Mouse (Mus musculus): ENCODE measurements around the gene Cyb5b. TPM values are rescaled to one million over a fixed set of nuclear protein-coding genes. Genes with fewer than 3 reads are reported as not detected.
A peak's percentile ranks its signal among the peaks of the same experiment; 100 is the strongest.

Cyb5b gene
- total and polyA plus RNA-seq, 3 experiments: 33.2 to 41.1 (median 38.8) TPM

DNA sequence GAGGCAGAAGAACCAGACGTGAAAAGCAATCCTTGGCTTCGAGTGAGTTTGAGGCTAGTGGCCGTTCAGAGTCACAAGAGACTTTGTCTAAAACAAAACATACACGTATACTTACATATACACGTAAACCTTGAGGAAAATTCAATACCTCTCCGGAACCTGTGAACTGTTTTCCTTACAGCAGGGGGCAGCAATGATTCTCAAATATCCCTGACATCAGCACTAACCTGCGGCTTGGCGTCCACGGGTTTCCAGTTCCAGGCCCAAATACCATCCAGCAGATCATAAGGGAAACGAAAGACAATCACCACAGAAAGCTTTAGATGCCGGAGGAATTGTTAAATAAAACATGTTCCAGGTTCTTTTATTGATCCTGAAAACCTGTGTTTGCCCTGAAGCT, 34.4 kb upstream of the Cyb5b start:
- Histone ChIP-seq H3K4me3 (no peak overlapping the region), H3K9ac (ENCODE audit: low read depth, low read length) (peak overlapping the region; percentile 51; the same call in 1 of the 2 replicates), H3K79me2 (replicated peaks; ENCODE audit: control insufficient read depth, insufficient read depth, low read length) (no peaks in the 10 kb centered on the region), H3K36me3 (ENCODE audit: control insufficient read depth, insufficient read depth, low read length) (no peaks in the 10 kb centered on the region), H3K4me1 (ENCODE audit: control insufficient read depth, insufficient read depth, low read length) (peaks cover 3% of the 10 kb centered on the region), H3K27me3 (ENCODE audit: control insufficient read depth, insufficient read depth, low read length) (no peaks in the 10 kb centered on the region), H3K27ac (no peak overlapping the region; the same call in 1 of the 2 replicates)
- TF ChIP-seq POLR2A (IDR thresholded peaks at IDR 0.05; ENCODE audit: insufficient read depth, low read depth, low read length) (no peak), CTCF (IDR thresholded peaks at IDR 0.05) (peak; percentile 86), EP300 (IDR thresholded peaks at IDR 0.05; ENCODE audit: insufficient read depth, low read depth, low read length) (peak; percentile 82)
- DNase-seq: peak; percentile 77 to 78
- 7% methylated on average over 11 of the region's 11 CpGs for WGBS
- intact Hi-C loops (cut with DNase I): loop anchor here (1.0 to 10.0 kb wide), 4 partner anchors 35 to 208 kb away; partner anchors contain the start of genes Cyb5b and Nfat5

DNA sequence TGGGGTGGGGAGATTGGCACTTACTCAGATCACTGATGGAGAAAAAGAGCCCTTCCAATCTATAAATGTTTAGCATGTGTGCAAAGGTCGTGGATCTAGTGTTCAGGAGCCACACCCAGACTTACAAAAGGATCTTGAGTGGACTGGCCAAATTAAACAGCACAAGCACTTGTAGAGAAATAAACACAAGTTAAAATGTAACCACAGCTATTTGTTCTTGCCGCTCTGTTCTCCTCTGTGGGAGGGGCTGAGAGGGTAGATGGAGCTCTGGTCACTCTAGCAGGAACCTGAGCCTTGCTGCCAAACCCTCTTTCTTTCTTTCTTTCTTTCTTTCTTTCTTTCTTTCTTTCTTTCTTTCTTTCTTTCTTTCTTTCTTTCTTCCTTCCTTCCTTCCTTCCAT, 33.4 kb upstream of the Cyb5b start:
- Histone ChIP-seq H3K4me1 (ENCODE audit: control insufficient read depth, insufficient read depth, low read length) (peaks cover 3% of the 10 kb centered on the region), H3K27me3 (ENCODE audit: control insufficient read depth, insufficient read depth, low read length) (no peaks in the 10 kb centered on the region), H3K9ac (ENCODE audit: low read depth, low read length) (no peak overlapping the region), H3K27ac (no peak overlapping the region), H3K79me2 (replicated peaks; ENCODE audit: control insufficient read depth, insufficient read depth, low read length) (no peaks in the 10 kb centered on the region), H3K4me3 (no peak overlapping the region), H3K36me3 (ENCODE audit: control insufficient read depth, insufficient read depth, low read length) (no peaks in the 10 kb centered on the region)
- WGBS: 47% methylated on average over 2 of the region's 2 CpGs
- no peak for DNase-seq
- no peak for TF ChIP-seq CTCF (IDR thresholded peaks at IDR 0.05)
- TF ChIP-seq EP300 (IDR thresholded peaks at IDR 0.05; ENCODE audit: insufficient read depth, low read depth, low read length): no peak
- intact Hi-C loops (cut with DNase I): loop anchor here (2.0 to 10.0 kb wide), 3 partner anchors 34 to 178 kb away; partner anchors contain the start of genes Cyb5b and Nfat5

GRCm38 (mm10) chr8:107118803-107119233, 31.6 kb upstream of the Cyb5b start:
- Histone ChIP-seq H3K27me3 (ENCODE audit: control insufficient read depth, insufficient read depth, low read length) (no peaks in the 10 kb centered on the region), H3K27ac (peak overlapping the region; percentile 75), H3K4me1 (ENCODE audit: control insufficient read depth, insufficient read depth, low read length) (peaks cover 3% of the 10 kb centered on the region), H3K4me3 (no peak overlapping the region), H3K9ac (ENCODE audit: low read depth, low read length) (no peak overlapping the region), H3K79me2 (replicated peaks; ENCODE audit: control insufficient read depth, insufficient read depth, low read length) (no peaks in the 10 kb centered on the region), H3K36me3 (ENCODE audit: control insufficient read depth, insufficient read depth, low read length) (no peaks in the 10 kb centered on the region)
- 32% methylated on average over 7 of the region's 7 CpGs for WGBS
- intact Hi-C loops (cut with DNase I): loop anchor here (1.0 to 10.0 kb wide), 2 partner anchors 20 to 176 kb away; partner anchors contain the start of gene Nfat5
- TF ChIP-seq EP300 (IDR thresholded peaks at IDR 0.05; ENCODE audit: insufficient read depth, low read depth, low read length) (no peak), CTCF (IDR thresholded peaks at IDR 0.05) (no peak), POLR2A (IDR thresholded peaks at IDR 0.05; ENCODE audit: insufficient read depth, low read depth, low read length) (no peak)
- peak in 1 of 2 experiments; percentile 37 for DNase-seq

DNA sequence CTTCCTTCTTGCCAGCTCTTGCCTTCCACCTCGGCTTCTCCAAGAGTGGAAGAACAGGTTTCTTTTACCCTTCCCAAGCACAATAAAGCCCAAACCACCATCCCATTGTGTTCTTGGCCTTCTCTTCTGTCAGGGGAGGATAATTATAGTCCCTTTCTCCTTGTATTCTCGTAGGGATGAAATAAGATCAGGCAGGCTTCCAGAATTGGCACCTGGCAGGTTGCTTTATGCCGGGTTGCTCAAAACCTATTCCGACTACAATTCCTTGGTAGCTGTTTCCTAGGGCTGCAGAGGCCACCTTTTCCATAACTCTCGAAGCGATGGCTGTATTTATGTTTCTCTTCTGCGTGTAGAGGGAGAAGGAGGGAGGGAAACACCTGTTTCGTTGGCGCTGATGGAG, 31.0 kb upstream of the Cyb5b start:
- TF ChIP-seq EP300 (IDR thresholded peaks at IDR 0.05; ENCODE audit: insufficient read depth, low read depth, low read length) (no peak), CTCF (IDR thresholded peaks at IDR 0.05) (no peak), POLR2A (IDR thresholded peaks at IDR 0.05; ENCODE audit: insufficient read depth, low read depth, low read length) (no peak)
- H3K4me3 ChIP-seq: no peak overlapping the region
- intact Hi-C loops (cut with DNase I): loop anchor here (1.0 to 10.0 kb wide), 2 partner anchors 20 to 175 kb away; partner anchors contain the start of gene Nfat5
- no peaks in the 10 kb centered on the region for H3K27me3 ChIP-seq (ENCODE audit: control insufficient read depth, insufficient read depth, low read length)
- peaks cover 3% of the 10 kb centered on the region for H3K4me1 ChIP-seq (ENCODE audit: control insufficient read depth, insufficient read depth, low read length)
- no peak overlapping the region for H3K9ac ChIP-seq (ENCODE audit: low read depth, low read length)
- peak overlapping the region; percentile 75 for H3K27ac ChIP-seq
- no peaks in the 10 kb centered on the region for H3K36me3 ChIP-seq (ENCODE audit: control insufficient read depth, insufficient read depth, low read length)
- H3K79me2 ChIP-seq (replicated peaks; ENCODE audit: control insufficient read depth, insufficient read depth, low read length): no peaks in the 10 kb centered on the region
- DNase-seq: no peak
- WGBS: 61% methylated on average over 9 of the region's 9 CpGs

DNA sequence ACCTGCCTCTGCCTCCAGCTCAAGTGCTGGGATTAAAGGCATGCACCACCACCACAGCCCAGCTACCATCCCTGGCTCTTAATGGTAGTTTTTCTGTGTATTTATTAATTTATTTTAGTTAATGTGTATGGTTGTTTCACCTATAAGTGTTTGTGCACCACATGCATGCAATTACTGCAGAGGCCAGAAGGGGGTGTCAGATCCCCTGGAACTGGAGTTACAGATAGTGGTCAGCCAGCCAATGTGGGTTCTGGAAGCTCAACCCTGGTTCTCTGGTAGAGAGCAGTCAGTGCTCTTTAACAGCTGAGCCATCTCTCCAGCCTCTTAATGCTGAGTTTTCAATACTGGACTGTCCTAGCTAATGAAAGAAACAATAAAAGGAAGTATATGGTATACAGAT, 29.6 kb upstream of the Cyb5b start:
- no peaks in the 10 kb centered on the region for H3K36me3 ChIP-seq (ENCODE audit: control insufficient read depth, insufficient read depth, low read length)
- H3K27ac ChIP-seq: no peak overlapping the region
- no peak overlapping the region for H3K9ac ChIP-seq (ENCODE audit: low read depth, low read length)
- no peak for TF ChIP-seq POLR2A (IDR thresholded peaks at IDR 0.05; ENCODE audit: insufficient read depth, low read depth, low read length)
- TF ChIP-seq EP300 (IDR thresholded peaks at IDR 0.05; ENCODE audit: insufficient read depth, low read depth, low read length): no peak
- TF ChIP-seq CTCF (IDR thresholded peaks at IDR 0.05): peak; percentile 31
- H3K4me1 ChIP-seq (ENCODE audit: control insufficient read depth, insufficient read depth, low read length): peaks cover 3% of the 10 kb centered on the region
- H3K4me3 ChIP-seq: no peak overlapping the region
- H3K27me3 ChIP-seq (ENCODE audit: control insufficient read depth, insufficient read depth, low read length): no peaks in the 10 kb centered on the region
- DNase-seq: no peak
- intact Hi-C loops (cut with DNase I): no loop called here
- H3K79me2 ChIP-seq (replicated peaks; ENCODE audit: control insufficient read depth, insufficient read depth, low read length): no peaks in the 10 kb centered on the region

DNA sequence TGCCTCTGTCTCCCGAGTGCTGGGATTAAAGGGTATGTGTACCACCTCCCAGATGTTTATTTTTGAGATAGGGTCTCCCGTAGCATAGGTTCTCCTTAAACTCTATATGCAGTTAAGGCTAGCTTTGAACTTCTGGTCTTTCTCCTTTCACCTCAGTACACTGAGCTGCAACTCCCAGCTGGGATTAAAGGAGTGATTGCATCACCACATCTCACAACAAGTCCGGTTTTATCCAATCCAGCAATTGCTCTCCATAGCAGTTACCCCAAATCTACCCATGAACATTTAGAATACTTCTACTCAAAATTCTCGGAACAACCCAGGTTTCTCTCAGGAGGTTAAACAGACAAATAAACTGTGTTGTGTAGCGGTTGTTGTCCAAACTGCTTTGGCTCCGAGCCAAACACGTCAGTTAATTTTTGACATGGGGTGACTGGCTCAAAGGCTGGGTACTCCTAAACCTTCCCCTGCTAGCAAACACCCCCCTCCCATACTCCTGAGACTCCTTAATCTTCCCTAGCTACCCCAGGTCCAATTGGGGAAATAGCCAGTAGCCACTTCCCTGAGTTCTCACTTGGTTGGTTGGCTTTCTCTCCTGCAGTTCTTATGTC, 28.7 kb upstream of the Cyb5b start:
- H3K27me3 ChIP-seq (ENCODE audit: control insufficient read depth, insufficient read depth, low read length): no peaks in the 10 kb centered on the region
- TF ChIP-seq POLR2A (IDR thresholded peaks at IDR 0.05; ENCODE audit: insufficient read depth, low read depth, low read length): no peak
- intact Hi-C loops (cut with DNase I): no loop called here
- H3K79me2 ChIP-seq (replicated peaks; ENCODE audit: control insufficient read depth, insufficient read depth, low read length): no peaks in the 10 kb centered on the region
- H3K4me1 ChIP-seq (ENCODE audit: control insufficient read depth, insufficient read depth, low read length): peaks cover 2% of the 10 kb centered on the region
- DNase-seq: no peak
- no peaks in the 10 kb centered on the region for H3K36me3 ChIP-seq (ENCODE audit: control insufficient read depth, insufficient read depth, low read length)
- 89% methylated on average over 7 of the region's 7 CpGs for WGBS
- H3K9ac ChIP-seq (ENCODE audit: low read depth, low read length): no peak overlapping the region
- H3K4me3 ChIP-seq: no peak overlapping the region
- H3K27ac ChIP-seq: no peak overlapping the region

Measured in heart, adult 2 months (tissue).